Mouse (Mus musculus): ENCODE measurements around the gene Fcho1.

DNA sequence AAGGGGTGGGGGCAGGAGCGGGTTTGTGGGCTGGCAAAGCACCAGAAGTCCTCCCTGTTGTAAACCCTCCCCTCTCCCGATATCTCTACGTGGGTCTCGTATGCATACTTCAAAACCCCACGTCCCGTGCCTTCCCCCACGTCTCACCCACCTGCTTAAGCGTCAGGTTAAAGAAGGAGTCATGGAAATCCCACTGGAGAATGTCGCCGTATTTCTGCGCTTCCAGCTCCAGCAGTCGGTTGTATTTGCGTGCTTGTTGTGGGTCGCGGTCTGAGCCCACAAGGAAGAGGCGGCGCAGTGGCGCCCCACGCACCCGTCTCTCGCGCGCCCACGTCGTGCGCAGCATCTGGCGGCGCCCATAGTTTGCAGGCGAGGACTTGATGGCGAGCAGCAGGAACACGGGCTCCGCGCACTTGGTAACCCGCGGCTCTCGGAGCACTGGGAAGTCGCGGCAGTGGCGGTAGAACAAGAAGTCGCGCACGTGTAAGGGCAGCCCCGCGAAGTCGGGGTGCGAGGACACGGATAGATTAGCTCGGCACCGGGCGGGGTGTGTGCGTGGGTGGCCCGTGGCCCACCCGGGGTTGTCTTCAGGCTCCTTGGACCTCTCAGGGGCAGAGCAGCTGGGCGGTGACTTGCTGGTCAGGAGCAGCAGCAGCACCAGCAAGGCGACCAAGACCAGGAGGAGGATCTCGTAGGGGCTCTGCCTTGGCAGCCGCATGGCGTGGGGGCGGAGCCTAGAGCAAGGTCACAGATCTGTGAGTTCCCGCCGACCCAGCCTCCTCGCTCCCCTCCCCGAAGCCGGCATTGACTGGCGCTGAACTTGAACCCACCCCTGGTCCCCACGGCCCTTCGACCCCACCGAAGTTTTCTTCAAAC lies 32.1 kb downstream of the Fcho1 start:
- TF ChIP-seq CTCF (IDR thresholded peaks at IDR 0.05; ENCODE audit: control insufficient read depth, insufficient read depth, low read length) (no peak), POLR2A (IDR thresholded peaks at IDR 0.05; ENCODE audit: borderline replicate concordance, control insufficient read depth, low read depth, low read length) (no peak)
